Comparison of ENCODE assay signal across 11 mouse cellular contexts in the genomic region with DNA sequence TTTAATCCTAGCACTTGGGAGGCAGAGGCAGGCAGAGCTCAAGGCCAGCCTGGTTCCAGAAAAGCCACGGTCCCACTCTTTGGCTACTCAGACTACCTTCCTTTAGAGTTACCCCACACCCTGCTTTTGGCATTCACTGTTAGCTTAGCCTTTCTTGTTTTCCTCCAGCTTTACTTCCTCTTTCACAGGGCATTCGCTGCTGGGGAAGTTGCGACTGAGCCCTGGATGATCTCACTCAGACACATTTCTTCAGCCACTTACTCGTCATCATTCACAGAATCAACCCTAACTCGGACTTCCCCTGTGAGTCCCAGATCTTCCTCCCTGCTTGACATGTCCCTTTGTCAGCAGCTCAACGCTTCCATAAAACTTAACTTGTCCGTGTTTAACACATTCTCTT. TPM values are rescaled to one million over a fixed set of nuclear protein-coding genes. Genes with fewer than 3 reads are reported as not detected.
A peak's percentile ranks its signal among the peaks of the same experiment; 100 is the strongest.
DNase-seq lines count a peak whose midpoint lies in the region; ATAC-seq and TF ChIP-seq lines count a peak whose summit lies in the region.
"Had no signal": no experiment of that assay in that cellular context is flagged by ENCODE, and none has a peak within 500 bp of the region (broad histone marks: within the 10 kb centered on the region; RNA-seq: fewer than 3 reads in every experiment).

No protein-coding gene starts in this region.

- no peaks in the 10 kb centered on the region for H3K9me3 ChIP-seq in MEL (replicated peaks; ENCODE audit: insufficient read depth, low read length)
- no peaks in the 10 kb centered on the region for H3K9me3 ChIP-seq in hindbrain, embryonic 16.5 days (ENCODE audit: control insufficient read depth, low read length)
- H3K9me3 ChIP-seq: embryonic facial prominence, embryonic 15.5 days; midbrain, embryonic 10.5 days had no signal

- peak overlapping the region; percentile 44 to 53 for H3K4me3 ChIP-seq in MEL (ENCODE audit: control insufficient read depth in 1 of 2, insufficient read depth in 1 of 2, low read depth in 2 of 2, low read length in 2 of 2)
- no peak overlapping the region for H3K4me3 ChIP-seq in liver, adult 2 months (ENCODE audit: insufficient read depth, low read depth, low read length)
- H3K4me3 ChIP-seq in hindbrain, embryonic 16.5 days (ENCODE audit: low read length): no peak overlapping the region
- H3K4me3 ChIP-seq: embryonic facial prominence, embryonic 15.5 days; midbrain, embryonic 10.5 days had no signal

- 0 out of 4 replicates have a peak, but pooled peaks of 1 of the 2 experiments have one; percentile 40 for TF ChIP-seq EP300 in MEL (IDR thresholded peaks at IDR 0.05; ENCODE audit: low read depth in 1 of 2, low read length in 2 of 2)

- no peaks in the 10 kb centered on the region for H3K27me3 ChIP-seq in MEL (ENCODE audit: control insufficient read depth in 1 of 2, insufficient read depth in 2 of 2, low read length in 2 of 2)
- H3K27me3 ChIP-seq in liver, adult 2 months (ENCODE audit: control insufficient read depth, insufficient read depth, low read length): no peaks in the 10 kb centered on the region
- no peaks in the 10 kb centered on the region for H3K27me3 ChIP-seq in hindbrain, embryonic 16.5 days (replicated peaks; ENCODE audit: control insufficient read depth, insufficient read depth, low read length)
- H3K27me3 ChIP-seq: embryonic facial prominence, embryonic 15.5 days had no signal

- no peak for TF ChIP-seq CTCF in MEL (IDR thresholded peaks at IDR 0.05 in 2 of 3, conservative IDR thresholded peaks at IDR 0.05 in 1 of 3; ENCODE audit: control insufficient read depth in 1 of 3, insufficient read depth in 1 of 3, low read depth in 2 of 3, low read length in 3 of 3, poor library complexity in 1 of 3, severe bottlenecking in 1 of 3)
- TF ChIP-seq CTCF in liver, adult 2 months (IDR thresholded peaks at IDR 0.05; ENCODE audit: low read depth, low read length): no peak

- H3K27ac ChIP-seq in MEL (ENCODE audit: control insufficient read depth, low read depth, low read length): peak overlapping the region; percentile 85
- H3K27ac ChIP-seq in liver, adult 2 months (replicated peaks; ENCODE audit: insufficient read depth, low read depth, low read length): no peak overlapping the region
- no peak overlapping the region for H3K27ac ChIP-seq in hindbrain, embryonic 16.5 days (ENCODE audit: low read depth, low read length)
- H3K27ac ChIP-seq: embryonic facial prominence, embryonic 15.5 days; hindbrain, postnatal 0 days; midbrain, embryonic 10.5 days had no signal

- WGBS in liver, adult 2 months: 66% methylated on average over 7 of the region's 7 CpGs
- WGBS in hindbrain, embryonic 16.5 days: 80% methylated on average over 7 of the region's 7 CpGs

- TF ChIP-seq POLR2A in MEL (IDR thresholded peaks at IDR 0.05; ENCODE audit: control insufficient read depth in 1 of 2, insufficient read depth in 1 of 2, low read depth in 1 of 2, low read length in 2 of 2, poor library complexity in 1 of 2): no peak
- TF ChIP-seq POLR2A in liver, adult 2 months (IDR thresholded peaks at IDR 0.05; ENCODE audit: extremely low read depth, insufficient read depth, low read length): no peak

- peaks cover 0 to 8% of the 10 kb centered on the region in 2 experiments; a peak in 2 of 4 replicates for H3K36me3 ChIP-seq in MEL (ENCODE audit: control insufficient read depth in 1 of 2, insufficient read depth in 2 of 2, low read length in 2 of 2)
- no peaks in the 10 kb centered on the region for H3K36me3 ChIP-seq in liver, adult 2 months (ENCODE audit: control insufficient read depth, insufficient read depth, low read length)
- H3K36me3 ChIP-seq in hindbrain, embryonic 16.5 days (ENCODE audit: control insufficient read depth, insufficient read depth, low read length): peaks cover 5% of the 10 kb centered on the region; the same call in 1 of the 2 replicates
- H3K36me3 ChIP-seq: embryonic facial prominence, embryonic 15.5 days; midbrain, embryonic 10.5 days had no signal

- H3K79me2 ChIP-seq in MEL (ENCODE audit: control insufficient read depth, insufficient read depth, low read length, poor library complexity): no peaks in the 10 kb centered on the region
- no peaks in the 10 kb centered on the region for H3K79me2 ChIP-seq in liver, adult 2 months (ENCODE audit: control insufficient read depth, insufficient read depth, low read length)

- TF ChIP-seq RAD21 in MEL (IDR thresholded peaks at IDR 0.05; ENCODE audit: low read depth, low read length): no peak

- peak overlapping the region; percentile 68 for H3K9ac ChIP-seq in MEL (ENCODE audit: control insufficient read depth, low read depth, low read length, poor library complexity, severe bottlenecking)
- H3K9ac ChIP-seq in liver, adult 2 months (ENCODE audit: low read depth, low read length): no peak overlapping the region
- H3K9ac ChIP-seq in hindbrain, embryonic 16.5 days (ENCODE audit: low read depth, low read length): no peak overlapping the region
- H3K9ac ChIP-seq: embryonic facial prominence, embryonic 15.5 days had no signal

- H3K4me2 ChIP-seq in hindbrain, embryonic 16.5 days (ENCODE audit: low read length): no peak overlapping the region
- H3K4me2 ChIP-seq: embryonic facial prominence, embryonic 15.5 days had no signal

- DNase-seq in layer of hippocampus, adult 9-10 months (ENCODE audit: low spot score): peak; percentile 24
- DNase-seq in layer of hippocampus, postnatal 25 days (ENCODE audit: extremely low spot score in 1 of 2, low spot score in 1 of 2): no peak
- DNase-seq in MEL (ENCODE audit: low read depth, low spot score): peak; percentile 91
- peak; percentile 53 for DNase-seq in liver, adult 2 months (ENCODE audit: extremely low read depth, low read depth, low spot score)
- no peak for DNase-seq in c-Kit-positive CD71-positive TER-119-positive erythroid progenitor cells, embryonic 14.5 days (ENCODE audit: low spot score)

- H3K4me1 ChIP-seq in MEL (ENCODE audit: control insufficient read depth in 1 of 2, insufficient read depth in 2 of 2, low read length in 2 of 2): peaks cover 0 to 11% of the 10 kb centered on the region in 2 experiments; a peak in 2 of 4 replicates
- no peaks in the 10 kb centered on the region for H3K4me1 ChIP-seq in liver, adult 2 months (ENCODE audit: control insufficient read depth, insufficient read depth, low read length)
- H3K4me1 ChIP-seq in hindbrain, embryonic 16.5 days (ENCODE audit: control insufficient read depth, insufficient read depth, low read depth, low read length): no peaks in the 10 kb centered on the region
- H3K4me1 ChIP-seq: embryonic facial prominence, embryonic 15.5 days had no signal

- peak; percentile 94 for ATAC-seq in neutrophil, adult 5-6 weeks (ENCODE audit: extremely low read depth, insufficient number of reproducible peaks, low FRiP score, poor library complexity, severe bottlenecking)
- ATAC-seq in hindbrain, embryonic 16.5 days: no peak
- ATAC-seq in frontal cortex, adult (ENCODE audit: low TSS enrichment): no peak
- ATAC-seq: hindbrain, postnatal 0 days had no signal

TF ChIP-seq in MEL, 35 proteins besides CTCF, POLR2A, EP300 and RAD21:
- TF ChIP-seq TBP (IDR thresholded peaks at IDR 0.05; ENCODE audit: low read depth, low read length) (peak; percentile 63), UBTF (IDR thresholded peaks at IDR 0.05; ENCODE audit: borderline replicate concordance, insufficient read depth, low read depth, low read length) (no peak), RCOR1 (IDR thresholded peaks at IDR 0.05; ENCODE audit: low read depth, low read length) (no peak), BHLHE40 (IDR thresholded peaks at IDR 0.05; ENCODE audit: borderline replicate concordance, low read depth, low read length) (no peak), GABPA (IDR thresholded peaks at IDR 0.05; ENCODE audit: low read depth, low read length) (no peak), ETS1 (IDR thresholded peaks at IDR 0.05; ENCODE audit: low read depth, low read length) (peak; percentile 80; the same call in 1 of the 2 replicates), MYB (IDR thresholded peaks at IDR 0.05; ENCODE audit: low read depth, low read length) (no peak), TAL1 (IDR thresholded peaks at IDR 0.05; ENCODE audit: low read length) (peak; percentile 34), SIN3A (IDR thresholded peaks at IDR 0.05; ENCODE audit: low read length) (0 out of 2 replicates have a peak, but pooled peaks have one; percentile 39)

RNA-seq across cellular contexts. Expression of gene Mgat4a, which starts 49.1 kb away (rescaled TPM):
- 10 to 100 TPM; 24.7 to 28.0 TPM for total RNA-seq in layer of hippocampus, postnatal 25 days (2021)
- total RNA-seq in MEL (2012; rRNA removed): 1.9 and 2.7 TPM in 2 replicates
- polyA plus RNA-seq in MEL (2012; ENCODE audit: insufficient read depth in 1 of 2, insufficient read length in 2 of 2, low read depth in 1 of 2, low replicate concordance in 2 of 2, missing spikeins in 1 of 2): 1 to 10 TPM in 1 of 2 experiments, not detected in 1; 2.8 TPM
- total RNA-seq in liver, adult 2 months (2014; rRNA removed): 1.2 and 1.5 TPM in 2 replicates
- 0.17 and 0.21 TPM in 2 replicates for polyA plus RNA-seq in liver, adult 2 months (2012; rRNA removed)
- 47.6 and 53.8 TPM in 2 replicates for total RNA-seq in neutrophil, adult 5-6 weeks (2017)
- 8.0 and 11.0 TPM in 2 replicates for polyA plus RNA-seq in hindbrain, embryonic 16.5 days (2015; fragmentation: Nextera tagmentation; extraction: Ambion mirVana)

Comparison
In these comparisons a context has a peak if more than half of its experiments do, and no peak if none do; other contexts are left out.
1. DNase-seq: peak in layer of hippocampus, adult 9-10 months (single experiment), MEL (single experiment) and liver, adult 2 months (single experiment); none in layer of hippocampus, postnatal 25 days (0 of 2) and c-Kit-positive CD71-positive TER-119-positive erythroid progenitor cells, embryonic 14.5 days (single experiment).
2. H3K4me3 ChIP-seq: peak in MEL (2 of 2); none in liver, adult 2 months (single experiment) and hindbrain, embryonic 16.5 days (single experiment).